Mouse (Mus musculus) bone marrow, adult 2 months (tissue): ENCODE data around the gene Atxn1l.

Experiments
- CTCF ChIP-seq: fragments of 200-500 bp; IDR thresholded peaks from 2 replicates; pipeline ENCODE4 v1.5.1; 2011; ENCODE audit warnings: low read length, control low read depth; ENCODE audit not compliant: control insufficient read depth, insufficient read depth
- POLR2A ChIP-seq: fragments of 200-500 bp; IDR thresholded peaks from 2 replicates; pipeline ENCODE4 v1.6.1; 2011; ENCODE audit warnings: low read depth, mild to moderate bottlenecking, control low read depth, low read length, borderline replicate concordance; ENCODE audit not compliant: control insufficient read depth

DNA sequence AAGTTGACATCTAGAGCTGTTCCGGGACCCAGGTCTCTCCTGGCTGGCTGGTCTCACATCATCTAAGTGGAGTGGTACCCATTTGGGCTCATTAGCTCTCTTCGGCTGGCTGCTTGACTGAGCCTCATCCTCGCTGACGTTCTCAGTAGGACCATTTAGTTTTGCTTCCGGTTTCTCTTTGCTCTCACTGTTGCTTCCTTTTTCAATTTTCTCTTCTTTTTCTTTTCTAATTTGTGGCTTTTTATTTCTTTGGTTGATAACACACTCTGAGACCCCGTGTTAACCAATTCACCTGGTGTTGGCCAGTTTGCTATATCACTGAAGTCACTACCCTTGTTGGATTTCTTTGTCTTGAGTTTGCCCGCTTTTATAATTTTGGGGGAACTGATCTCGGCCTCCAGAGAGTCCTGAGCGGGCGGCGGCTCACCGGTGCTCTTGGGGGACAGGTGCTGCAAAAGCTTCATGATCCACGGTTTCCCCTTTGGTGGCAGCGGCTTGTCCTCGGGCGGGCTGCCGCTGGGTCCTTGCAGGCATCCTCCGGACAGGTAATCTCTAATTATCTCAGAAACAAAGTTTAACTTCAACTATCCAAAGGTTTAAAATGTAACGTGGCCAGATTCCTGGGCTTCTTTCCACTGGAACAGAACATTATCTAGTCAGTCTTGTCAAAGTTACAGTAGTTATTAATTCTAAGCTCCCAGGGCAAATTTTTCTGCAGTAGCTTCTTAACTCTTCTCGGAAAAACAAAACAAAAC, 14.4 kb upstream of the Atxn1l start:
- TF ChIP-seq CTCF (no peak), POLR2A (no peak)
